Mouse (Mus musculus): ENCODE measurements around the gene Parp11.
A peak's percentile ranks its signal among the peaks of the same experiment; 100 is the strongest.
"Not testable (repeated sequence)": the region's sequence is repeated elsewhere in the genome, so short reads cannot be mapped to it uniquely, and the experiment has no call there.

Parp11 gene

DNA sequence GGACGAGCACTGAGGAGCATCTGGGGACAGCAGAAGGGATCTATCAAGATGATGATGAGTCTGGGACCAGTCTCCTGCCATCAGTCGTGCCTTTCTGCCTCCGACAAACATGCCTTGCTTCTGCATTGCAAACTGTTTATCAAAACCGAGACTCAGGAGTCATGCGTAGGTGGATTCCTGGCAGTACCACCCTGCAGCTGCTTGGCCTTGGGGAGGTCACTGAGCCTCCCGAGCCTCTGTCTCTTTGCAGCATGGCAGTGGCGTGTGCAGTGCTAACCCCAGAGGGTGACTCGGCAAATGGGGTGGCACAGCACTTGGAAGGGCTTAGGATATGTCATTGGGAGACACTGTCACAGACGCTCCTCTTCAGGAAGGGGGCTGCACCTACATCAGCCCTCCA lies 53.5 kb downstream of the Parp11 start:
- no peak for DNase-seq

DNA sequence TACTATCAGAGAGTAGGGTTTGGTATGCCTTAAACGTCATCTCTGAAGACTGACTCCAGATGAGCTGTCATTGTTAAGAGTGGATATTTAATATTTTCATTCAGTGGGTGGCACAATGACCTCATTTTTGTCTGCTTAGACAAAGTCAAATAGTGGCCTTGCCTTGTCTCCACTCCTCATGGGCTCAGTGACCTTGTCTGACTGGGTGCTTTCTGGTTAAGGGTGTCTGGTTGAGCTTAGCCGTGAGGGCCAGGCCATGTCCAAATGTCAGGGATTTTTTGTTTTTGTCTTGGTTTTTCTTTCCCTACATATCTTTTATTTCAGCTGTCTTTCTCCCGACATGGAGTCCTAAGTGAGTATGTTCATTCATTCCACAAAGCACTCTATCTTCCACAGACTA lies 54.2 kb downstream of the Parp11 start:
- no peak for DNase-seq

DNA sequence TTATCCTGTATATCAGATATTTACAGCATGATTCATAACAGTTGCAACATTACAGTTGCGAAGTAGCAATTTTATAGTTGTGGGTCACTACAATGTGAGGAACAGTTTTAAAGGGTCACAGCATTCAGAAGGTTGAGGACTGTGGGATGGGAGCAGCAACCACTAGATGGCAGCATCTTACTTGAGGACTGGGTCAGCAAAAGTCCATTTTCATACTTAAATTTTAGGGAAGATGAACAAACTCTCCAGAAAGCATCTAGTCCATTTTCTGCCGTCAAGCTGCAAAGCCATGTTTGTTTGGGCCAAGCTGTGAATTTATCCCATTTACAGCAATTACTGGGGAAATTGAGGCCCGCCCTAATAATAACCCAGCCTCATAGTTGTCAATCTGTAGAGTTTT lies 55.9 kb downstream of the Parp11 start:
- DNase-seq, result peak; percentile 44

DNA sequence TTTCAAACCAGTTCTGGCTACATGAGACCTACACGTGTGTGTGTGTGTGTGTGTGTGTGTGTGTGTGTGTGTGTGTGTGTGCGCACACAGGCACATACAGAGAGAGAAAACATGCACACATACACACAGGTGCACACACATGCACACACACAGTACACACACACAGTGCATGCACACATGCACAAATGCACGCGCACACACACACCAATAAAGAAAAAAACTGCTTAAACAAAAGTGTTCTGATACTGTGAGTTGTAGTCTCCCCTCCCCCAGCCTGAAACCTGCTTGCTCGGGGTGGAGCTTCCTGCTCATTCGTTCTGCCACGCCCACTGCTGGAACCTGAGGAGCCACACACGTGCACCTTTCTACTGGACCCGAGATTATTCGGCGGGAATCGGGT lies 67.1 kb downstream of the Parp11 start:
- not testable (repeated sequence) for DNase-seq

DNA sequence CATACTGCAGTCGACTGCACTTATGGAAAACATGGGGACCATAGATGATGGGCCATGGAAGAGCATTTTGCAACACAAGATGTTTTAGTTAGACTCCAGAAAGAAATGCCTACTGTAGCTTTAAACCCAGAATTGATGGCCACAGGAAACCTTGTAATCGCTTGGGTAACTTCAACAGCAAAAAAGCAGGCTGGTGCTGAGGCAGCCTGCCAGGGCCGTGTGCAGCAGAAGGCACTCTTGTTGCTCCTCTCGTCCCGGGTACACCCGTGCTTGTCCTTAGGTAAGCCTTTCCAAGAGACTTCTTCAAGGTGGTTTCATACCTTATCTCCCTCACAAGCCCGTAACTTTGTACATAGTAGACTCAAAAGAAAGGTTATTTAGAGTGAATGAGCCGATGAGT lies 74.5 kb downstream of the Parp11 start:
- no peak for DNase-seq

DNA sequence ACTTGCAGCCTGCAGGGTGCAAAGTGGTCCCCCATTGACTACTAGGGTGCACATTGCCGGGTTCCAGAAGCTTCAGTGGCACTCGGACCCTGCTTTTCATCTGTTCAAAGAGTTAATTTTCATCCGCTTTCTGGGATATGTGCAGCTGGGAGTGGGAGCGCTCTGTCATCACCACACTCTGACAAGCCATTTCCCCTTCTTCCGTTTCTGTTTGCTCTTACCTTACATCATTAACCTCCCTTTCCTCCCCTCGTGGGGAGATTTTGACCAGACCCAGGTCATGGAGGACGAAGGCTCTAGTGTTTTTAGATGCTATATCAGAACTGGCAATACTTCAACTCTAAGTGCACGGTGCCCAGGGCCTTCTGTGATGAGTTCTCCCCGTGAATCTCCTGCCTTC lies 75.7 kb downstream of the Parp11 start:
- DNase-seq, result no peak

DNA sequence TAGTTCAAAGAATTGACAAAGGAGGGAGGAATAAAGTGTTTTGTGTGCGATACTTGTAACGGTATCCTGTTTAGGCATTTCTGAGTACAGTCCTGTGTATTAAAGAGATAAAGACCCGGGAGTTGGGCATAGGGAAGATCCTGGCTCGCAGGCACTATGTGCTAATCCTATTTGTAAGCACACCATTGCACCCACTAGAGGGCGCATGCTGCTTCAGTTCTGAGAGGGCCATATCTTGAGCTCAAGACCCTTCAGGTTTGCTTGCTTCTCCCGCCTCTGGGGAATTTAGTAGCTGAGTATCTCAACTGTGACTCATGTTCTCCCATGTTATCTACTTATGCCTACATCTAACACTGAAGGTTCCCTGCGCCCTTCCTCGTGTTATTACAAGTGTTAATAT lies 77.8 kb downstream of the Parp11 start:
- peak; percentile 75 for DNase-seq

DNA sequence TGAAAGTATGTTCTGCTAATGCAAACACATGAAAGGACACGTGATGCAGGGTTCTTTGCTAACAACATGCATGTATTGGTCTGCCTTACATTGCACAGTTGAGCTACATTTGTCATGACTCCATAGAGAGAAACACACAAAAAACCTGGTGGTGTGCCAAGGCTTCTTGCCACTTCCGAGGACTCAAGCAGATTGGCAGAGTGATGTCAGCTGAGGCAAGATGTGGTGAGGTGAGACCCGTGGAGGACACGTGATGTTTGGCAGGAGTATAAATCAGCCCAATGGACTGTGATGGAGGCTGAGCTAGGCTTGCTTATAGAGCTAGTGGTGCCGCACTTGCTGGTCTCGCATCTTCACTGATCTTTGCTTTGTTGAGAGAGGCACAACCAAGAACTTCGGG lies 82.0 kb downstream of the Parp11 start:
- DNase-seq, result no peak

DNA sequence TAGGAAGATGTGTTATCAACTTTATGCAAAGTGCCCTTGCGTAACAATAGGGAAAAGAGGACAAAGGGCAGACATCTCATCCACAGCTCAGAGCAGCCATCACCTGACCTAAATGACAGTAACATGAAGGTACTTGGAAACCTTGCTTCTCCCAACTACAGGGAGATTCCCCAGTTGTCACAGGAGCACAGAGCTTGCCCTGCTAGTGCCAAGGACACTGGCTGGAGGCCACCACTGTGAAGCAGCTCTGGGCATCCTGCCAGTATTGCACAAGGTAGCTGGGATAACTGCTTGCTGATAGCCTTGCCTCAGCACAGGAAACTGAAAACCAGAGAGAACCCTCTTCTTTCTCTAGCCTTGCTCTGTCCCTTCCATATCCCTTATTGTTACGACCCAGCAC lies 82.8 kb downstream of the Parp11 start:
- peak; percentile 55 for DNase-seq

DNA sequence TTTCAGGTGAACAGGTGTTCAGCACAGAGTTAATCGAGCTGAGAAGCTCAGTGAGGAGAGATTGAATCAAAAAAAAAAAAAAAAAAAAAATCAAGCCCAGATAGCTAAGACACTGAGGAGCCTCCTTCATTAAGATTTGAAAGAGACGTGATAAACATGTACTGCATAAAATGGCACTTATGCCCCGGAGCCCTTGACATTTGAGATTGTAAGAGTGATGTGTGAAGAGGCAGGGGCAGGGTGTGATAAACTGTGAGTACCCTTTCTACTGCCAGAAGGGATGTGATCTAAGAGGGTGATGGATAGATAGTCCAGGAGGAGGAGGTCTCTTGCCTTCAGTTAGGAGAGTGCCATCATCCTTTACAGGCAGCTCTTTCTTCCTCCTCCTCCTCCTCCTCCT lies 83.6 kb downstream of the Parp11 start:
- no peak for DNase-seq

DNA sequence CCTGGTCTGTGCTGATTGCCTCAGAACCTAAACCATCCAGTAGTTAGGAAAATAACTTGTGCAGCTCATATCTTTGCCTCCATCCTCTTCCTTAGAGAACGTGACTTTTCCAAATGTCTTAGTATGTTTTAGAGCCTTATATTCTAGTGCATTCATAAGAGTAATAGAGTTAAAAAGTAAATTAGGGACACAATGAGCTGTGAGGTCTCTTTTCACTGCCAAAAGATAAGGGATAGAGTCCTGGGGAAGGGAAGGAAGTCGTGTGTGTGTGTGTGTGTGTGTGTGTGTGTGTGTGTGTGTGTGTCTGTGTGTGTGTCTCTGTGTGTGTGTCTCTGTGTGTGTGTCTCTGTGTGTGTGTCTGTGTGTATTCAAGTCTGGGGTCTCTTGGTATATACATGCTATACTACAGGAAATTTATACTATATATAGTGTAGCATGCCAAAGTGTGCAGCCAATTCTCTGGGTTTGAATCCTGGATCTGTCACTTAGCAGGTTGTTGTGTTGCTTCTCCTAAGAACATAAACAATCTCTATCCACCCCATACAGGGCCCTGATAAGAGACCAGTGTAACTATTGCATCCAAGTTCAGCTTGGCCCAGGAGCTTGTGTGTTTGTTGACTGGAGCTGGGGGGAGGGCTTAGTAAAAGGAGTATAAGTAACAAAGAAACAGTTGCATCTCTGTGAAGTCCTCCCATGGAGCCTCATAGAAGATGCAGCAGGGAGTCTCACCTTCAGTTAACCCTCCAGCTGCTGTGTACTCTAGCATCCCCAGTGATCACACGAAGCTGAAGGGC lies 85.0 kb downstream of the Parp11 start:
- no peak for DNase-seq

DNA sequence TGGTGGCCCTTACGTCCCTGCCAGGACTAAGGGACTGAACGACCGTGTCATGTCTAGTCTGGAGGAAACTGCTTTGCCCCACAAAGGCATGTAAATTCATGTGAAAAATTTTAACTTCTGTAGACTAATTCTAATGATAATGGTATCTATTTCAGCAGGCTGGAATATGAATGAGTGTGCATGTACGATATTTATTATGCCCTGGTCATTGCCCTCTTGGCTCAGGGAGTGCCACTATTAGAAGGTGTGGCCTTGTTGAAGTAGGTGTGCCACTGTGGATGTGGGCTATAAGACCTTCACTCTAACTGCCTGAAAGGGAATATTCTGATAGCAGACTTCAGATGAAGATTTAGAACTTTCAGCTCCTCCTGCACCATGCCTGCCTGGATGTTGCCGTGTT lies 85.7 kb downstream of the Parp11 start:
- DNase-seq, result no peak

DNA sequence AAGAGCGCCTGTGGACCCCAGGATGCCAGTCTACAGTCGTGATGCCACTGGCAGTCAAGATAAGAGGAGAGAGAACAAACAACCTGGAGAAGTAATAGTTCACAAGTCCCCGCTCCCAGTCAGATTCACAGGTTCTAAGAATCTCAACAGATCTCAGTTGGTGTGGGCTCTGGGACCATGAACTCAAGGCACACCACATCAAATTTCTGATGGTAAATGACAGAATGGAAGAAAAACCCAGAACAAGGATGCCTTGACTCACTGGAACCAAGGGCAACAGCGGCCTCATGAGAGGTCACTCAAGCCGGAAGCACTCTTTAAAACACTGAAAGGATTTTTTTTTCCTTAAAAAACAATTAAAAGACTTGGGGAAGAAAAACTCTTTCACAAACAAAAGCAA lies 87.1 kb downstream of the Parp11 start:
- no peak for DNase-seq

DNA sequence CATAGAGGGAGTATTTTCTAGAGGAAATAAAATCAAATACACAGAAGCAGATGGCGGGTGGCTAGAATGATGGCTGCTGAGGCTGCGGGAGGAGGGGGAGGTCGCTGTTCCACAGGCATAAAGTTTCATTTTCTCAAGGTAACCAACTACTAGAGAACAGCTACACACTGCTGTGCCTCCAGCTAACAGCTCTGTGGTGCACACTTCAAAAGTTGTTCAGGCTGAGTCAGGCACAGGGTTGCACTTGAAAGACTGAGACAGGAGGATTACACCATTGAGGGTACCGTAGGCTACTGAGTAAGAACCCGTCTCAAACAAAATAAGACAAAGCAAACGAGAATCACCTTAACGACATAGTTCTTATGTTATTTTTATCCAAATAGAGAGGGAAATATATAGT lies 90.4 kb downstream of the Parp11 start:
- DNase-seq, result no peak

DNA sequence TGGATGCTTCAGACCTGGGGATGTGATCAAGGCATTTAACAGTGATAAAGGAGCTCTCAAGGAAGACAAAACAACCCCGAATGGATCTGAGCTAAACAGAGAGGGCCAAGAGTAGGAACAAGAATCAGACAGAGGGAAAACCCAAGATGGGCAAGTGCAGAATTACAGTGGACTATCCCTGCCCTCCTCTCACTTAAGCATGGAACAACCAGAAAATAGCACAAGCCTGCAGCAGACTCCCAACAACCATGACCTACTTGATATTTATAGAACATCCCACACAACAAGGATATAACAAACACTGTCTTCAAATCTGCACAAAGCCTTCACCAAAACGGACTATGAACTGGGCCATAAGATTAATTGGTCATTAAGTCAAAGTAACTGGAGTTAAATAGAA lies 91.5 kb downstream of the Parp11 start:
- DNase-seq, result no peak

DNA sequence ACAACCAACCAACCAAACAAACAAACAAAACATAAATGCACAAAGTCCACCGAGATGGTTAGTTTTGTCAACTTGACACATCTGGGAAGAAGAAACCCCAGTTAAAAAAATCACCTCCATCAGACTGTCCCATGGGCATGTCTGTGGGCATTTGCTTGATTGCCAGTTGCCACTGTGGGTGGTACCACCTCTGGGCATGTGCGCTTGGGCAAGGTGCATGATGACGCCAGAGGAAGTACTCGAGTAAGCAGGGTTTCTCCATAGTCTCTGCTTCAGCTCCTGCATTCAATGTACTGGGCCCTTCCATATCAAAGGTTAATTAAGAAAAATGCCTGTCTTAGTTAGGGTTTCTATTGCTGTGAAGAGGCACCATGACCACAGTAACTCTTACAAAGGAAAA lies 92.6 kb downstream of the Parp11 start:
- DNase-seq, result no peak

DNA sequence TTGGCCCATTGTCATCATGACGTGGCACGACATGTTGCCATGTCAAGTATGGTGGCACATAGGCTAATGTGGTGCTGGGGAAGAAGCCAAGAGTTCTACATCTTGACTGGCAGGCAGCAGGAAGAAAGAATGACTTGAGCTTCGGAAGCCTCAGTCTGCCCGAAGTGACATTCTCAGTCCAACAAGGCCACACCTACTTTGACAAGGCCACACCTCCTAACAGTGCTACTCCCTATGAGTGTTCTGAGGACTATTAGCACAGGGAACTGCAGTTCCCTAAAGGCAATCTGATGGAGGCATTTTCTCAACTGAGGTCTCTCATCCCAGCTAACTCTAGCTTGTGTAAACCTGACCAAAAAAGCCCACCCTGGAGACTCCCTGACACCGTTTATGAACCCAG lies 93.0 kb downstream of the Parp11 start:
- DNase-seq, result no peak

DNA sequence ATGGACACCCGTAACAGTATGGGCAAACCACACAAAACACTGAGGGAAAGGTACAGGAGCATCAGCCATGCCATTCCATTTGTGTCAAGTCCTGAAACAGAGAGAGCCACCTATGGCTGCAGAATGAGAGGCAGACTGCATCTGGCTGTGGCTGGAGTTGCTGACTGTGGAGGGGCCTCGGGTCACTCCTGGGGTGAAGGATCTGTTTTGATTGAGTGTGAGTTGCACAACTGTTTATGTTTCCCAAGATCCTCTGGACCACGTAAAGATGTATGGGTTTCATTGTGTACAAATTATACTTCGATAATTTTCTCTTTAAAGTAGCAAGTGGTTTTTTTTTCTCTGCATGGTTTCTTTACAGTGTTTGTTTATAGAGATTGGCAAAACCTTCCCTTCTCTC lies 93.9 kb downstream of the Parp11 start:
- no peak for DNase-seq

DNA sequence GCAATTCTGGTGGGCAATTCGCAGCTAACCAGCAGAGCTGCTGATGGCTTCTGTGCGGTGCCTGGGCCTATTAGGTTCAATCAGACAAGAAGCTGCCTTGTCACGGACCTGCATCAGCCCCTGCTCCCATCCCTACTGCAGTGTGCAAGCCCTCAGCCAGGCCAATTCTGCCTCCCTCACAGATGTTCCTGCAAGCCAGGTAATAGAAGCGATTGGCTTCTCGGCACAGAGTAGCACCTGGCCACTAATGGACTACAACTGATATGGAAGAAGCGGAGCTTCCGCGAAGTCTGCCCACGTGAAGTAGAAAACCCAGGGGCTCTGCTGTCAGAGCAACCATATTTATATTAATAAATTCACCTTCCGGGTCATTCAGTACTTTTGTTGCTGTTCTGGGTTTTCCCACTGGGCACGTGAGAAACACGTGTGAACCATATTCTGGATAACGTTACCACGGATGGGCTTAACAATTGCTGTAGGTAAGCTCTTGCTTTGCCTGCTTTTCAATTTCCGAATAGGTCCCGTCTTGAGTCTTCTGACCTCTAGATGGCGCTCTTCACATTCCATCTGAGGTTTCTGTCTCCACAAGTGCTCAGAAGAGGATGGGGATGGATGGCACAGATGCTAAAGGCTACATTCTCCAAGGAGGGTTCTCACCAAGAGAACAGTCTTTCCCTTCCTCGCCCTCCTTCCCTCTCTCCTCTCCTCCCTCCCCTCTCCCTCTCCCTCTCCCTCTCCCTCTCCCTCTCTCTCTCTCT lies 95.2 kb downstream of the Parp11 start:
- DNase-seq, result peak; percentile 26

Data from liver (tissue).